In the genomic region with DNA sequence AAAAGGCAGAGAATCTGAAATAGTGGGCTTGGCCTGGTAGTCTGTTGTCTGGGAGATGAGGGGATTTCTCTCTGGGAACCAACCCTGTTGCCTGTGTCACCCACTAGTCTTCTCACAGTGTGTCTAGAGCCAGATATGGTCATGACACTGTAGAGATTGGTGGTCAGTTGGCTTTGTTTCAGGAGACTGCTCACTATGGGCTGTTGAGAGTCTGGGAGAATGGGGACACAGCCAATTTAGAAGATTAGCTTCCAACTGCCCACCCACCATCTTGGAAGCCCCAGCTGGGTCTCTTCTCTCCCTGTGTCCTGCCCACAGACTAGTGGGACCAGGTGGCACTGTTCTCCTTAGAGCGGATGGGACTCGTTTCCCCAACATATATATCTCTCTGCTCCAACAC, we compare ENCODE assay signal across 17 mouse cellular contexts.
DNase-seq lines count a peak whose midpoint lies in the region.
"Had no signal": no experiment of that assay in that cellular context is flagged by ENCODE, and none has a peak within 500 bp of the region (broad histone marks: within the 10 kb centered on the region; RNA-seq: fewer than 3 reads in every experiment).

No protein-coding gene starts in this region.

- DNase-seq in heart, adult 11 months, result peak; percentile 51
- no peak for DNase-seq in heart, postnatal 36 days
- peak; percentile 33 for DNase-seq in layer of hippocampus, adult 9-11 months
- no peak for DNase-seq in layer of hippocampus, postnatal 10 days (ENCODE audit: low spot score in 2 of 2)
- peak; percentile 20 for DNase-seq in lung, postnatal 10 days
- DNase-seq in lung, adult 18-20 months, result no peak
- DNase-seq in gastrocnemius, postnatal 4 days (ENCODE audit: low spot score in 2 of 2), result no peak
- DNase-seq: adrenal gland, postnatal 10 days; cerebellum, adult 18-20 months; cerebellum, postnatal 36 days; gastrocnemius, postnatal 10 days; kidney, adult 9 months; kidney, postnatal 10 days; lung, postnatal 14 days; right cerebral cortex, adult 18-20 months; thymus, adult 2 months; thymus, postnatal 36 days had no signal

- intact Hi-C loops in heart, postnatal 36 days (cut with DNase I), result no loop called here

Comparison
In these comparisons a context has a peak if more than half of its experiments do, and no peak if none do; other contexts are left out.
1. DNase-seq: peak in heart, adult 11 months (single experiment), layer of hippocampus, adult 9-11 months (single experiment) and lung, postnatal 10 days (single experiment); none in heart, postnatal 36 days (0 of 2), layer of hippocampus, postnatal 10 days (0 of 2), lung, adult 18-20 months (0 of 2) and gastrocnemius, postnatal 4 days (0 of 2).